ENCODE assay signal across 24 mouse cellular contexts in genomic region chr5:35149939-35150338, GRCm38 (mm10).
"Had no signal": no experiment of that assay in that cellular context is flagged by ENCODE, and none has a peak within 500 bp of the region (broad histone marks: within the 10 kb centered on the region; RNA-seq: fewer than 3 reads in every experiment).

No protein-coding gene starts in this region.

- H3K4me1 ChIP-seq: kidney, embryonic 15.5 days had no signal

- H3K9me3 ChIP-seq: heart, embryonic 13.5 days; heart, embryonic 15.5 days; hindbrain, embryonic 15.5 days; kidney, embryonic 15.5 days had no signal

- ATAC-seq: forebrain, postnatal 0 days; hindbrain, postnatal 0 days; intestine, embryonic 16.5 days had no signal

- H3K4me2 ChIP-seq: heart, embryonic 11.5 days; heart, embryonic 13.5 days; heart, embryonic 15.5 days; hindbrain, embryonic 13.5 days; hindbrain, embryonic 15.5 days; kidney, embryonic 15.5 days; limb, embryonic 13.5 days; limb, embryonic 15.5 days had no signal

- H3K9ac ChIP-seq: forebrain, postnatal 0 days; heart, embryonic 13.5 days; heart, embryonic 15.5 days; hindbrain, embryonic 13.5 days; hindbrain, embryonic 15.5 days; kidney, embryonic 15.5 days; limb, embryonic 13.5 days; limb, embryonic 15.5 days had no signal

- H3K36me3 ChIP-seq: heart, embryonic 13.5 days; heart, embryonic 15.5 days; hindbrain, embryonic 13.5 days; hindbrain, embryonic 15.5 days; kidney, embryonic 15.5 days; limb, embryonic 13.5 days; limb, embryonic 15.5 days had no signal

- H3K27me3 ChIP-seq: heart, embryonic 13.5 days; heart, embryonic 15.5 days; hindbrain, embryonic 13.5 days; hindbrain, embryonic 15.5 days; kidney, embryonic 15.5 days had no signal

- DNase-seq: forebrain, postnatal 0 days; gastrocnemius, postnatal 14 days; gastrocnemius, postnatal 36 days; heart, adult 11 months; heart, adult 2 months; heart, postnatal 14 days; heart, postnatal 36 days; kidney, adult 11 months; kidney, adult 2 months; kidney, adult 9 months; kidney, postnatal 14 days; kidney, postnatal 36 days; left cerebral cortex, postnatal 4 days had no signal

- H3K27ac ChIP-seq: heart, adult 2 months; heart, embryonic 13.5 days; heart, embryonic 15.5 days; hindbrain, embryonic 13.5 days; hindbrain, embryonic 15.5 days; hindbrain, postnatal 0 days; kidney, embryonic 15.5 days; kidney, postnatal 0 days; limb, embryonic 13.5 days; limb, embryonic 15.5 days had no signal

- H3K4me3 ChIP-seq: heart, adult 2 months; heart, embryonic 13.5 days; heart, embryonic 15.5 days; hindbrain, embryonic 13.5 days; hindbrain, embryonic 15.5 days; kidney, embryonic 15.5 days; limb, embryonic 13.5 days; limb, embryonic 15.5 days had no signal
